Comparison of ENCODE assay signal across 23 mouse cellular contexts in genomic region chr3:87989935-87990334, GRCm38 (mm10). TPM values are rescaled to one million over a fixed set of nuclear protein-coding genes. Genes with fewer than 3 reads are reported as not detected.
"Had no signal": no experiment of that assay in that cellular context is flagged by ENCODE, and none has a peak within 500 bp of the region (broad histone marks: within the 10 kb centered on the region; RNA-seq: fewer than 3 reads in every experiment).

No protein-coding gene starts in this region.

- H3K4me3 ChIP-seq: kidney, embryonic 15.5 days; limb, embryonic 10.5 days; limb, embryonic 13.5 days; liver, embryonic 12.5 days; liver, embryonic 15.5 days; lung, embryonic 15.5 days; megakaryocyte, embryonic 14.5 days; midbrain, embryonic 12.5 days; midbrain, embryonic 15.5 days; neural tube, embryonic 12.5 days; neural tube, embryonic 15.5 days; stomach, embryonic 15.5 days had no signal

- H3K9ac ChIP-seq: kidney, embryonic 15.5 days; limb, embryonic 13.5 days; liver, embryonic 12.5 days; liver, embryonic 15.5 days; lung, embryonic 15.5 days; midbrain, embryonic 12.5 days; midbrain, embryonic 15.5 days; neural tube, embryonic 12.5 days; neural tube, embryonic 15.5 days; stomach, embryonic 15.5 days had no signal

- H3K4me2 ChIP-seq: kidney, embryonic 15.5 days; limb, embryonic 13.5 days; liver, embryonic 12.5 days; liver, embryonic 15.5 days; lung, embryonic 15.5 days; midbrain, embryonic 12.5 days; midbrain, embryonic 15.5 days; neural tube, embryonic 12.5 days; neural tube, embryonic 15.5 days; stomach, embryonic 15.5 days had no signal

- DNase-seq: kidney, adult 2 months; kidney, postnatal 10 days; kidney, postnatal 36 days; liver; lung, adult 18-20 months; lung, postnatal 10 days; lung, postnatal 36 days; right cerebral cortex, adult 18-20 months; right cerebral cortex, postnatal 14 days; spleen, adult 18-20 months; thymus, postnatal 36 days had no signal

- H3K9me3 ChIP-seq: kidney, embryonic 15.5 days; limb, embryonic 10.5 days; limb, embryonic 13.5 days; liver, embryonic 12.5 days; liver, embryonic 15.5 days; lung, embryonic 15.5 days; megakaryocyte, embryonic 14.5 days; midbrain, embryonic 12.5 days; midbrain, embryonic 15.5 days; neural tube, embryonic 12.5 days; neural tube, embryonic 15.5 days; stomach, embryonic 15.5 days had no signal

- H3K27ac ChIP-seq: kidney, embryonic 15.5 days; limb, embryonic 10.5 days; limb, embryonic 13.5 days; liver, embryonic 12.5 days; liver, embryonic 15.5 days; lung, embryonic 15.5 days; midbrain, embryonic 12.5 days; midbrain, embryonic 15.5 days; neural tube, embryonic 12.5 days; neural tube, embryonic 15.5 days; stomach, embryonic 15.5 days had no signal

- H3K36me3 ChIP-seq: kidney, embryonic 15.5 days; limb, embryonic 10.5 days; limb, embryonic 13.5 days; liver, embryonic 12.5 days; liver, embryonic 15.5 days; lung, embryonic 15.5 days; midbrain, embryonic 12.5 days; midbrain, embryonic 15.5 days; neural tube, embryonic 12.5 days; neural tube, embryonic 15.5 days; stomach, embryonic 15.5 days had no signal

RNA-seq across cellular contexts. Expression of gene Bcan, which starts 10.1 kb away (rescaled TPM):
- polyA plus RNA-seq: limb, embryonic 10.5 days; liver, embryonic 12.5 days had no signal

RNA-seq across cellular contexts. Expression of gene Hapln2, which starts 37.4 kb away (rescaled TPM):
- polyA plus RNA-seq: kidney, adult 2 months; limb, embryonic 10.5 days; liver, embryonic 12.5 days; liver, embryonic 15.5 days had no signal
